Mouse (Mus musculus) ovary, postnatal 14 days (tissue): ENCODE measurements around the gene Sirt4.
A peak's percentile ranks its signal among the peaks of the same experiment; 100 is the strongest.

Source experiments
- DNase-seq: peaks from one replicate; pipeline ENCODE4 v3.0.0; 2022; ENCODE audit warnings: low spot score

Gene Sirt4

DNA sequence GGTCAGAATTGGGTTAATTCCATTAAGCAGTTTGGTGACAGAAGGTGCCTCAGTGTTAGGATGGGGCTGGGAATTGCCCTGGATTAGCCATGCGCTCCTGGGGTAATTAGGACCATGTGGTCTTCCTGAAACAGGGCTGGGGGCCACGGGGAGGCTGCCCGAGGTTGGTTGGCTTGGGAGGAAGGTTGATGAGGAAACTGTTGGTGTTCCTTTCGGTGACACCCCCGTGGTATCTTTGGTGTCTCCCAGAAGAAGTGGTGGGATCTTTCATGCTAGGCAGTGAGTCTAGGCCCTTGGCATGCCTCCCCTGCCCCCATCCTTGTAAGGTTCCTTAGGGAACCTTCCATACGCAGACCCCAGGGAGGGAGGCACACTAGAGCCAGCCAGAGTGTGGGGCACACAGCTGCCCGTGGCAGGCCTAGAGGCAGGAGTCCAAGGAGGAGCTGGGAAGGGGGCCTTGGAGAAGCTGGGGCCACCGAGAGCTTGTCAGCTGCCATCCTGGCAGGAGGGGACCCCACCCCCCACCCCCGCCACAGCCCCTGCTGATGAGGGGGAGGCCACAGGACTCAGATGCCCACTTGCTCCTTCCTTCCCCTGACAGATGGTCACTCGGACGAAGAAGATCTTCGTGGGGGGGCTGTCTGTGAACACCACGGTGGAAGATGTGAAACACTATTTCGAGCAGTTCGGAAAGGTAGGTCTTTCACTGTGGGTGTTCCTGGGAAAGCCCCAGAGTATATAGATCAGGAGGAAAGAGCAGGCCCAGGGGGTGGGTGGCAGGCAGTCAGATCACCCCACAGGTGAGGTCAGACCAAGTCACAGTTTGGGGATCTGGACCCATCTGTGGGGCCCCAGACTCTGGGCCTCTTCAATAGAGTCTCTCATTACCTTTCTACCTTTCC, 49.4 kb downstream of the Sirt4 start:
- no peak for DNase-seq

- DNase-seq, result no peak
Observed at GRCm38 (mm10) chr5:115434280-115434852, 50.2 kb downstream of the Sirt4 start.

GRCm38 (mm10) chr5:115433191-115433590, 51.3 kb downstream of the Sirt4 start:
- DNase-seq, result no peak

DNA sequence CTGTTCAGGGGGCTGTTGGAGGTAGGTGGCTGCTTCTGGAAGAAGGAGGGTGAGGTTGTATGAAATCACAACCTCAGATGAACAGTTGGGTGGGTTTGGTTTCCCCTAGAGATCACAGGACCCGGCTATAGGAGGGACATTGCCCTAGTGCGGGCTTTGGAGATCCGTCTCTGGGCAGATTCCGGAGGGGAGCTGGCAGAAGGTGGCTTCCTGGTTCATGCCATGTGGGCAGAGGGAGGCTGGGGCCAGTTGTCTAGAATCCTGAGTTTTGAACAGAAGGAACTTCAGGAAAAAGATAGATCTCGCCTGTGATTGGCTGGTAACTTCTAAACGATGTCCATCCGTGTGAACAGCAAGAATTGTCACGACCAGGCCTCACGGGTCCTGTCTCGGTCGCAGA, 52.1 kb downstream of the Sirt4 start:
- DNase-seq, result no peak

DNA sequence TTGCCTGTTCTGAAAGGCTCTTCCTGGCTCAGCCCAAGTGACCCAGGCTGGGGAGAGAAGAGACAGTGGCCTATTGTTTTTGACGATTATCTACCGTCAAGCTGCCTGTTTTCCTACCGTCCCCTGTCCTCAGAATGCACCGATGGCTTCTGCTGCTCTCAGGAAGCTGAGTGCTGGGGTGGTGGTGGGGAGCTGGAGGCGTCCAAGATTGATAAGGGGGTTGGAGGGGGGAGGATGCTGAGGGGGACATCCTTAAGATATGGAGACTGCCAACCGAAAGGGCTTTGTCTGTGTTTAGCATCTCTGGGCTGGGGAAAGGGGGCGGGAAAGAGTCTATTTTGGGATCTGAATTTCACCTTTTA, 52.6 kb downstream of the Sirt4 start:
- DNase-seq, result no peak

DNA sequence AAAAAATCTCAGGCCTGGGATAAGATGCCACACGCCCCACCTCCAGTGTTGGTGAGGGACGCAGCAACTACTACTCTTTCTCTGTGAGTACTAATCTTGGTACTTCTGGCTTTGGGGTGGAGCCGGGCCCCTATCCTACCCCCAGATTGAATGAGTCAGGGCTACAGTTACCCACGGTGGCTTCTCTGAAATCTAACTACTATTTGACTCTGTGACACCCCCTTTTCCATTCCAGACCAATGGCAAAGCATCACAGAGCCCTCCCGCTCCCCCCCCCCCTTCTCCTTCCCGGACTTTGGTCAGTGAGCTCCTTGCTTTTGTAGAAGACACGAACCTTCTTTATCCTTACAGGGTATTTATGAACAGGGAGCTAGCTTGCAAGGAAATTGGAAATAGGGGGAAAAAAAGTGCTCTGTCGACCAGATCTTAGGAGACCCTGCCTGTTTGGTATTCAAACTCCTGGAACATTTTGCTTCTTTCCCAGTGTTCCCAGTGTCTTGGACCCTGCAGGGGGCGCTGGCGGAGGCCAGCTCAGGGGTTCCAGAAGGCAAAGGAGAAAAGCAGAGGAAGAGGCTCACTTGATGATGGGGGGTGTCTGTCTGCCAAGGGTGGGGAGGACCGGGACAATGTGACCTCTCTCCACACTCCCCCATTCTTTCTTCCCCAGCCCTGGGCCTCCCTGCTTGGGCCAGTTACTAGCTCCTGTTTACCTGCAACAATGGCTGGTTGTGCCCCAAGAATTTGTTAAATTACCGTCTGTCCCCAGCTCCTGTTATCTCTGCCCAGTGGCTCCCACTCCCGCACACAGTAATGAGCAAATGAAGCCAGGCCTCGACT, 53.2 kb downstream of the Sirt4 start:
- DNase-seq, result peak; percentile 35

DNA sequence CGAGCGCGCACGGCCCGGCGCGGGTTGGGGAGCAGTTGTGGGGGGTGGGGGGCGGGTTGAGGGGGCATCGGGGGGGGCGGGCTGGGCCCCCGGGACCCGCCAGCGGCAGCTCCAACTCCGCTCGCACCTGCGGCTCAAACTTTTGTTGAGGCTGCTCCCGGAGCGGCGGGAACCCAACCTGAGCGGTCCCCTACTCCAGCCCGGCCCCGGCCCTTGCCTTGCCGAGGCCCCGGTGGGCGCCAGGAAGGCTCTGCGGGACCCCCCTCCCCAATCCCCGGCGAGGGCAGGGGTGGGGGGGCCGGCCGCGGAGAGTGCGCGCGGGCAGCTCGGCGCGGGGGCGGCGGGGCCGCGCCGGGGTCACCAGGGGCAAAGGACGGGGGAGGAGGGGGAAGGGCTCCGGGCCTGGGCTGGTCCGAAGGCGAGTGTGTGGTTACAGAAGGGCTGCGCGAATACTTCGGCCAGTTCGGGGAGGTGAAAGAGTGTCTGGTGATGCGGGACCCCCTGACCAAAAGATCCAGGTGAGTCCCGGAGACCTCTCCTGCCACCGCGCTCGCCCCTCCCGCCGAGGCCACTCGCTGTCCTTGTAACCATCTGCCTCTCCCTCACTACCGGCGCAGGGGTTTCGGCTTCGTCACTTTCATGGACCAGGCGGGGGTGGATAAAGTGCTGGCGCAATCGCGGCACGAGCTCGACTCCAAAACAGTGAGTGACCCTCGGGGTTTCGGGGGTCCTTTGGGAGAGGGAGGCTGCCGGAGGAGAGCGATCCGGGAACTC, 54.2 kb downstream of the Sirt4 start:
- DNase-seq, result no peak

DNA sequence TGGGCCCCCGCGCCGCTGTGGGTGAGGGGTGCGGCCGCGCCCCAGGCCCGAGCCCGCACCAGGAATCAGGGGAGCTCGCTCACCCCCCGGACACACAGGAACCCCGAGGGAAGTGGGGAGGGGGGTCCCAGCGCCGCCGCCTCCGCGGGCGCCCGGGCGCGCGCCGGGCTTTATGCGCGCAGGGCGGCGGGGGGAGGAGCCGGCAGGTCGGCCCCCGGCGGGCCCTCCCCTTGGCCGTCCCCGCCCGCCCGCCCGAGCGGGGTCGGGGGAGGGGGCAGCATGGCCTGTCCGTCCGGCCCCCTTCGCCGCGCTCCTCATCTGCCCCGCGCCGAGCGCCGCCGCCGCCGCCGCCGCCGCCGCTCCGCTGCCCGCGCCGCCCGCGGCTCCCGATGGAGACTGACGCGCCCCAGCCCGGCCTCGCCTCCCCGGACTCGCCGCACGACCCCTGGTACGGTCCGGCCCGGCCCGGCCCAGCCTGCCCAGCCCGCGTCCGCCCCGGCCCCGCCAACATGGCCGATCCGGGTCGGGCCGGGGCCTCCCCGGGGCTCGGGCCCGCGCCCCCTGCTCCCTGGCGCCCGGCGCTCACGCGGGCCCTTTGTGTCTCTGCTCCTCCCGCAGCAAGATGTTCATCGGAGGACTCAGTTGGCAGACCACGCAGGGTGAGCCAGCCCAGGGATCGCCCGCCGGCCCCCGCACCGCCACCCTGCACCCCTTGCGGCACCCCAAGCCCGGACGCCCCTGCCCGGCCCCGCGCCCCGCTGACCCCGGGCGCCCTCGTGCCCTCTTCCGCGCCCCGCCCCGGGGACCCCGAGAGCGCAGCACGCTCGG, 55.0 kb downstream of the Sirt4 start, which contains the start of gene Msi1:
Gene Msi1, plus strand, starts transcription at position 241 of the 828 bp plus-strand sequence.
- DNase-seq, result no peak

GRCm38 (mm10) chr5:115428831-115429358, 55.6 kb downstream of the Sirt4 start:
- DNase-seq, result no peak
